Mouse (Mus musculus): Measurements from ENCODE around the gene Smim13.
A peak's percentile ranks its signal among the peaks of the same experiment; 100 is the strongest.
"Not testable (repeated sequence)": the region's sequence is repeated elsewhere in the genome, so short reads cannot be mapped to it uniquely, and the experiment has no call there.

Gene Smim13

DNA sequence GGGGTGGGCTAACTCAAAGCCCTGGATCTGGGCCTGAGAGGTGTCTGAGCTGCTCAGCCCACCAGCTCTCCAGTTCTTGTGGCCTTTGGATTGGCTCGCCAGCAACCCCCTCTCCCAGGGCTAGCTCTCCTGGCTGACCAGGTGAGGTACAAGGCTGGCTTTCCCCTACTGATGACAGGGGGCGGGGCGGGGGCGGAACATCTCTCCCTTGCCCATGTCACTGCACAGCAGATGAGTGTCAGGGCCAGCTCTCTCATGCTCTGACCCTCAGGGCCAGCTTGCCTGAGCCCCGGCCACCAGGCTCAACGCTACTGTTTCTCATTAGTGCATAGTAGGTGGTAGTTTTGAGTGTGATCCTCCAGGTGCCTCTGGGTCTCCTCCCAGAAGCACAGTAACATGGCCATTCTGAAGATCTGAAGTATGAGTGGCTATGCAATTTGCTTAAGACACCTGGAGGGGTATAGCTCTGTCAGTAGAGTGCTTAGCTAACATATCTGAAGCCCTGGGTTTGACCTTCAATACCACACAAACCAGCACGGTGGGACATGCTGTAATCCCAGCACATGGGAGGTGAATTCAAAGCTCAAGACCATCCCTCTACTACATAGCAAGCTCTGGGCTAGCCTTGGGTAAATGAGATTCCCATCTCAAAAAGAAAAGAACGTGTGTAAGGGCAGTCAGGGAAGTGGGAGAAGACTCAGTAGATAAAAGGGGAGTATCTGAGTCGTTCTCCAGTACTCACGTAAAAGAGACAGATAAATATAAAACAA lies 11.4 kb upstream of the Smim13 start:
- no peak for DNase-seq (ENCODE audit: low spot score)

DNA sequence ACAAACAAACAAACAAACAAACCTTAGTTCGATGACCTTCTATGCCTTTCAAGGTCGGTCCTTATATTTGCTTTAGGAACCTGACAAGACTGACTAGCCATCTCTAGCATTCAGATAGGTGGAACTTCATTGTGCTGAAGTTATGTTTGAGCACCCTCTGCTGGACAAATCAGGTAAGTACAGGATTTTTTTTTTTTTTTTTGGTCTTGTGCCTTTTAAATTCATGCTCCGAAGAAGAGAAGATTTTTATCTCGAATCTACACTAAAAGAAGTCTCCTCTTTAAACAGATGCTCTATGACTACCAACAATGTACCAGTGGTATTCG lies 10.9 kb upstream of the Smim13 start:
- DNase-seq (ENCODE audit: low spot score), result peak; percentile 62

DNA sequence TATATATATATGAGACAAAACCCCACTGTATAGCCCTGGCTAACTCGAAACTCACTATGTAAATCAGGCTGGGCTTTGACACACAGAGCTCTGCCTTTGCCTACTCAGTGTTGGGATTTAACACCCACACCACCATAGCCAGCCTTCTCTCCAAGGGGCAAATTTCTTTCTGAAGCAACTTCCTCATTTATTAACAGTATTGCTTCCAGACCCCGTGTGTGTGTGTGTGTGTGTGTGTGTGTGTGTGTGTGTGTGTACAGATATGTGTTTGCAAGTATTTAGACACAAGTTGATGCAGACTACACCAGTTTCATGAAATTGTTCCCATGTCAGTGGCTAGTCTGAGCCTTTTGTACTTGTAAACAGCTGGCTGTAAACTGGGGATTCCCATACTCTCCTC lies 8.1 kb upstream of the Smim13 start:
- no peak for DNase-seq (ENCODE audit: low spot score)

DNA sequence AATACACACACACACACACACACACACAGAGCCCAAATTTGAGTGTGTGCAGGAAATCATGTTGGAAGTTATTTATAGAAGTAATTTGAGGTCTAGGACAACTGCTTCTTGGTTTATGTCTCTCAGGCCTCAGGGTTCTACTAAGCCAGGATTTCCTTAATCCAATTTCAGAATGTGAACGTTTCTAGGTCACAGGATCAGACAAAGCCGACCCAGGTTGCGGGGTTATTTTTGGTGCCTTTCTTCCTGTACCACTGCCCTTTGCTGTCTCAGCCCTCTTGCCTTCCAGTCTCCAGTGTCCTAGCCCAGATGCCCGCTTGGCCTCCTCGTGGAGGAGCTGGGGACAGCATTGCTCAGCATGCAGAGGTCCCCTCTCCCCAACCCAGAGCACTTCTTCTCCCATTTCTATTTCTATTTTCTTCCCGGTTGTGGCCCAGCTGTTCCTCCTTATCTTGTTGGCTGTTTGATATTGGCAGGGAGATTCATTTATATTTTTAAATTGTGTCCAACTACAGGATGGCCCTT lies 5.3 kb upstream of the Smim13 start:
- DNase-seq (ENCODE audit: low spot score), result no peak

DNA sequence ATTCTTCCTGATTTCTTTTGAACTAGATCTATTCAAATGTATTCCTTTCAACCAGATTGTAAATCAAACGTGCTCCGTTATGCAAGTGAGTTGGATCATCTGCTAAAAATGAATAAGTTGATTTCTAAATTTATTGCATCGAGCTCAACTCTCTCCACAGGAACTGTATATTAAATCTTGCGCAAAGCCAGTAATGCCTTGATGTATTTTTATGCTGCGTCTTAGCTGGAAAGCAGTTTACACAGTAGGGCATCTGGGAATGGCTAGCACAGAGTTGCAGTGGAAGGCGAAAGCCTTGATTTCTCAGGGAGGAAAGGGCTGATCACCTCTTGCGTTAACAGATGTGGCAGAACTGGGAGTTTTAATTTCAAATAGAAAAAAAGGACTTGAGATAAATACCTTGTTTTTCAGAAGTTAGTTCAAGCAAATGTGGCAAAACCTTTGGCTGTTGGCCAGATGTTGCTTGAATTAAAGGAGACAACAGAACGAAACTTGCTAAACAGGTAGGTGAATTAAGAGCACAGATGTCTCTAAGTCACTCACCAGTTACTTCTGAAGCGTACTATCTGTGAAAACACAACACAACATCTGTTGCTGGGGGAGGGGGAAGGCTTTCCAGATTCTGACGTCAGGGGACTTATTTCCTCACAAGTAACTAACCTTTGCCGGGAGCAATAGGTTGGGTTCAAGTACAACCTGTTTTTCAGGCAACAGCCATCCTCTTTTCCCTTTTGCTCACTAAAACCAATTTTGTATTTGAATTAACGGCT lies 708 bp upstream of the Smim13 start:
- peak; percentile 83 for DNase-seq (ENCODE audit: low spot score)

DNA sequence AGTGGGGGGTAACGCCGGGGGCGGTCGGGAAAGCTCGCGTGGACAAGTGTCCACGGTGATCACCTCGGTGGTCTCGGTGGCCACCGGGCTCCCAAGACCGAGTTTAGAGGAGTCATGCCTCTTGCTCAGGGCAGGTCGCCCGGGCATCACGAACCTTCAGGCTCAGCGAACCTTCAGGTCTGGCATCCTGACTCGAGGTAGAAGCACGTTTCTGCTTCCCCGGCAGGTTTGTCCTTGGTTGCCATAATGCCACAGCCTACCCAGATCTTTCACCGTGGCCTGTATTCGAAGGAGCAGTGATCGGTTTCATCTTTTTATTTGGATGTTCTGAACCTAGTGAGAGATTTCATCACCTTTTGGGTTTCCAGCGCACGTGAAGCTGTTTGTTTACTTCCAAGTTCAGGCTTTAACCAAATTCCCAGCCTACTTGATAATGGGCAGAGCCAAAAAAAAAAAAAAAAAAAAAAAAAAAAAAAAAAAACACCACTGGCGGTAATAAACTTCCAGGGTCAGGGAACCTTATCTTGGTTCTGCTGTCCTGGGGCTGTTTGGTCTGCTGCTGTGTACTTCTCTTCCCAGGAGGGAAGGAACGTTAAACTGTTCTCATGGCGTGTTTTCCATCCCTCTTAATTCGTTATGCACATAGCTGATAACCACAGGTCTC lies 806 bp downstream of the Smim13 start:
- peak; percentile 35 for DNase-seq (ENCODE audit: low spot score)

DNA sequence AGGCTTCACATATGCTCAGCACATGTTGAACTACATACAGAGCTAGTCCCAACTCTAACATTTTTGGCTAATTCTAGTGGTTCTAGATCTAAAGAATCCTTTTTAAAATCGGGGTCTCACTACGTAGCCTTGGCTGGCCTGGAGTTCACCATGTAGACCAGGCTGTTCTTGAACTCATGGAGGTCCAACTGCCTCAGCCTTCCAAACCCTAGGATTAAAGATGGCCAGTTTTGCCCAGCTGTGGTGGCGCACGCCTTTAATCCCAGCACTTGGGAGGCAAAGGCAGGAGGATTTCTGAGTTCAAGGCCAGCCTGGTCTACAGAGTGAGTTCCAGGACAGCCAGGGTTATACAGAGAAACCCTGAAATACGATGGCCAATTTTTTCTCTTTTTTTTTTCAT lies 1.6 kb downstream of the Smim13 start:
- DNase-seq (ENCODE audit: low spot score), result not testable (repeated sequence)

DNA sequence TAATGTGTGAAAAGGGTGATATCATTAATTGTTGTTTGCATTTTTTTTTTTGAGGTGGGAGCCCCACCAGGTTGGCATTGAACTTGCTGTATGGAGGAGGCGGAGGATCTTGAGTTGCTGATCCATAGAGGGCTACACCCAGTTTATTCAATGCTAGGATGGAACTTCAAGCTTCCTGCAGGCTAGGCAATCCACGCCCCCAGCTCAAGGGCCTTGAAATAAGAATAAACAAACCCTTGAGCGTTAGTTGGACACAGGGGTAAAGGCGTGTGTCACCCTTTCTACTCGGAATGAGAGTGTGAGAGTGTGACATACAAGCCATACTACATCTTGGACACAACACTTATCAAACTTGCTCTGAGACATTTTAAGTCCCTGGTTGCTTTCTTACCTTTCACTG lies 2.0 kb downstream of the Smim13 start:
- DNase-seq (ENCODE audit: low spot score), result no peak

DNA sequence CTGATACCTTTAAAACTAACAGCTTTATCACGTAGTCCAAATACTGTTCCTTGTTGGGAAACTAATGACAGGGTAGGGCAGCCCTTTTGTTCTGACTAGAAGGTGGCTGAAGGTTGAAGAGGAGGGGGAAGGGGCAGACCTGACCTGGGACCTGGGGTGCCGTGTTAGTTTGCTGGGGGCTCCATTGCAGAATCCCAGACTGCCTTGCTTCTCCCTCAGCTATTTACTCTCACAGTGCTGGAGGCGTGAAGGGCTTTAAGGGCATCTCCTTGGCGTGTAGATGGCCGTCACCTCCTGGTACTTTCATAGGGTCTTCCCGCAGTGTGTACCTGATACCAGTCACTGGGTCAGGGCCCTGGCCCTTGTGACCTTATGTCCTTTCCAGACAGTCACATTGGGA lies 2.5 kb downstream of the Smim13 start:
- no peak for DNase-seq (ENCODE audit: low spot score)

DNA sequence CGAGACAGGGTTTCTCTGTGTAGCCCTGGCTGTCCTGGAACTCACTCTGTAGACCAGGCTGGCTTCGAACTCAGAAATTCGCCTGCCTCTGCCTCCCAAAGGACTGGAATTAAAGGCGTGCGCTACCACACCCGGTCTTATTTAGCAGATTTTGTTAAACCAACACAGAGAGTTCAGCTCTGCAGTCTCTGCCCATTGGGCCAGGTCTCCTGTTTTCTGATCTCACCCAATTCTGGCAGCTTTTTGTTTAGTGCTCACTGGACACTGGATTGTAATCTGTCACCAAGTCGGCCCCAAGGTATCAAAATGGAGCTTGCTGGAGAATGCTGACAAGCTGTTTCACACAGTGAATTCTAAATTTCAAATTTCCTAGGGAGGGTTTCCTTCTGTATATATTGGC lies 3.1 kb downstream of the Smim13 start:
- DNase-seq (ENCODE audit: low spot score), result no peak

DNA sequence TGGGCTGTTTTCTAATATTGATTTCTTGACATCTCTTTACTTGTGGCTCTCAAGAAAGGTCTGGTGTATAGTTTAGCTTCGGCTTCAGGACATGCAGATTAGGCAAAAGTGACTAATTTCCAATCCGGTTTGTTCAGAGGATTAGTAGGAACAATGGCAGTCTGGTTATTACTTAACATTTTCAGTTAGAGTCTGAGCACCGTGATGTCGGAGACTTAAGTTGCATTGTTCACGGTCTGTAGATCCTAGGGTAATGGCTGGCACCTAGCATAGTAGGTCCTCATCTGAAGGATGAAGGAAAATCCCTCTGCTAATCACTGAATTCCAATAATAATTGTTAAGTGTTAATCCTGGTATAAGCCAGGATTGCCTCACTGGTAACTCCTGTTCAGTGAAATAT lies 6.5 kb downstream of the Smim13 start:
- no peak for DNase-seq (ENCODE audit: low spot score)

DNA sequence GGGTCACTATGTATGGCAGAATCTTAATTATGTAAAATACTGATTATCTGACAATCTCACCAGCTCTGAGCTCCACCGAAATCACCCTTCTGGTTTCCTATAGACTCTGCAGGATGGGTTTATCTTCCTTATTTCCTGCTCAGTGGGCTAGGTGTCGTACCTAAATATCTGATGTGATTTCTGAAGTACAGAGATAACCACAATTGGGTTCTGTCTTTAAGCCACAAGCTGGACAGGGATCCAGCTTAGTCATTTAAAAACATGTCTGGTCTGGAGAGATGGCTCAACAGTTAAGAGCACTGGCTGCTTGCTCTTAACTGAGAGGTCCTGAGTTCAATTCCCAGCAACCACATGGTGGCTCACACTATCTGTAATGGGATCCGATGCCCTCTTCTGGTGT lies 7.3 kb downstream of the Smim13 start:
- no peak for DNase-seq (ENCODE audit: low spot score)

DNA sequence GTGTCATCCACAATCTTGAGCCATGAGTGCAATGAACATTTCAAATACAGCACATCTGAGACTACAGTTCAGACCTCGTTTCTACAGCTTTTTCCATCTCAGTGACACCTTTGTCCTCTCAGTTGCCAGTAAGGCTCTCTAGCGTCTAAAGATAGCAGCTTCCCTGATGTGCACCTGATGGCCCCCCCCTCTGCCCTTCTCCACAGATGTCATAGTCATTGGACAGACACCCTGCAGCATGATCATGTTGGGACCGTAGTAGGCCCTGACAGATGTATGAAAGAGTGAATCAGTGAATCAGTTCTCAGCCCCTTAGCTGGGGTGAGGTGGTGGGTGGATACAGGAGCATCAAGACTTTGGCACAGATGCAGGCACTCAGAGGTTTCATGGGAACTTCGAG lies 8.2 kb downstream of the Smim13 start:
- DNase-seq (ENCODE audit: low spot score), result no peak

DNA sequence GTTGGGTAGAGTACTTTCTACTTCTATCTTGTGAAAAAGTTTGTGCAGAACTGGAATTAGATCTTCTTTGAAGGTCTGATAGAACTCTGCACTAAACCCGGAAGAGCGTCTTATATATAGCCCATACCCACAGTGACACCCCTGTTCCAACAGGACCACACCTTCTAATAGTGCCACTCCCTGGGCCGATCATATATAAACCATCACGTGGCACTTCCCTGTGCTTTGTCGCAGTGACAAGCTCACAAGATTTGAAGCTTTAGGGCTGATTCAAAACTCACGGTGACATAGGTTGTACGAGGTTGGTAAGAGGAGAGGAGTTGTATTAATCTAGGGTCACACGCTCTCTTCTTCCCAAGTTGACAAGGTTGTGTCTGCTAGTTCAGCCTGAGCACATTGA lies 12.0 kb downstream of the Smim13 start:
- DNase-seq (ENCODE audit: low spot score), result not testable (repeated sequence)

DNA sequence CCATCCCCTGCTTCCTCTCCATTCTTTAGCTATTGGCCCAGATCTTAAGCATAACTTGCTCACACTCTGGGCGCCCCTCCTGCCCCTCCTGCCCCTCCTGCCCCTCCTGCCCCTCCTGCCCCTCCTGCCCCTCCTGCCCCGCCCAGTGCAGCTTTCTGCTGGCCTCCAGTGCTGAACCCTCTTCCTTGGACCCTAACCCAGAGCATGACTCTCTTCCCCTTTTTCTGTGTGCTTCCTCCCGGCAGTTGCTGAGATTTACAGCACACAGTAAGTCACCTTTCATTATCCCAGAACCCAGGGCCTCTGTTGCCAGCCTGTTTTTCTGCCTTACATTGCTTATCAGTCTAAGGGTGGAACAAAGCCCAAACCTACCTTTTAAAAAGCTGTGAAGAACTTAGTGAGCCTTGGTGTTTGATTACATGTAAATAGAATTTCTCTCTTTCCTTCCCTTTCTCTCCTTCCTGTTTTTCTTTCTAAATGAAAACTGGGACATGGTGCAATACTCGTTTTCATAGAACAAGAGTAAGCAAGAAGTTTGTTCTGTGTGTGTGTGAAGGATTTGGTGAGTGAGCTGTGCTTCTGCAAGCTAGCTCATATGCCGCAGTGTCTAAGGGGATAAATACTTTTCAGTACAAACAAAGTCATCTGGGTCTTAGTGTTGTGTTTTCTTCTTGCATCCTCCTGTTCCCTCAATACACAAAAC lies 13.8 kb downstream of the Smim13 start:
- no peak for DNase-seq (ENCODE audit: low spot score)

DNA sequence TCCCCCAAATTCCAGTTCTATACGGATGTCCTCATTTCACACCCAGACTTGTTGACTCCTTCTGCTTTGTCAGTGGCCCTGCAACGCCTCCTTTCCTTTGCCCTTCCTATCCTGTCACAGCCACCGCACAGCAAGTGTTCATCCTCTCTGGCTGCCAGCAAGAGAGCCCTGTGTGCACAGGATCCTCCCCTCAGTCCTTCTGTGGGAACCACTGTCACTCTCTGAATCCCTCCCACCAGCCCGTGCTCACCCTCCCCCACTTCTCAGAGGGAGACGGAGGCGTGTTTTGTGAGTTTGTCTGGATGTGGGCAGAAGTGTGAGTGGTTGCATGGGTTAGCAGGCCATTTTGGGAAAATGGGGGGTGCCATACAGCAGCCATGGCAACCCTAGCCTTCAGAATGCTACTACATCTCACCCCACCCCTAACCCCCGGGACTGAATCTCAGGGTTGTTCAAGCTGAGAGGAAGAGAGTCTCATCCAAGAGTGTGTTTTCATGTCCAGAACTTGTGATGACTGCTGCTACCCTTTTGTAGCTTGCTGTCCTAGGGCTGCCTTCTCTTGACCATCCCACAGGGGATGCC lies 18.3 kb downstream of the Smim13 start:
- DNase-seq (ENCODE audit: low spot score), result no peak

DNA sequence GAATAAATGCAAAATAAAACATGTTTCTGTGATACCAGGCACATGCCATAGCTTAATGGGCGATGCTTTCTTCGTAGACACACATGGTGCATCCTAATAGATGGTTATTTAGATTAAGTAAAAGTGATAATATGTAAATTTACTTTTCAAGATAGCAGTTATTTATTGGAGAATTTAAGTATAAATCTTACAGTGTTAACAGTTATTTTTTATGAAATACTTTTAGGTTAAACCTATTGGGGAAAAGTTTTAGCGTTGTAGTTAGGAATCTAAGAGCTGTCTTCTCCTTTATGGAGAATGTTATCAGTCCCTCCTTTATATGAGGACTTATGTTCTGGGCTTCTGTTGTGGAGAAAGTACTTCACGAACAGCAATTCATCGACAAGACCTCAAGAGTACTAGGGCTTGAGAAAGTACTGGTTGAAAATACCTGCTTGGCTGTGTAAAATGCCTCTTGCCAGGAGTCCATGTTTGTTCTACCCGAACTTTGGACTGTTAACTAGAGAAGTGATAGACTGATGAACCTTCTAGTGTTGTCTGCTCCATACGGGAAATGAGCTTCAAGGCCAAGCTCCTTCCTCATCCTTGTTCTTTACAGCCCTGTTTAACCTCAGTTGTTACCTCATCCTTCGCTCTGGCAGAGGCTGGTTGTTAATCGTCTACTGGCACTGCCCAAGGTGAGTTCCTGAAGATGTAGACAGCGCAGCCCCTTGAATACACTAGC lies 24.4 kb downstream of the Smim13 start, which contains the start of gene Gm17364:
Gm17364 (minus strand) TSS at position 51 of the 724 bp plus-strand sequence.
- DNase-seq (ENCODE audit: low spot score), result no peak

DNA sequence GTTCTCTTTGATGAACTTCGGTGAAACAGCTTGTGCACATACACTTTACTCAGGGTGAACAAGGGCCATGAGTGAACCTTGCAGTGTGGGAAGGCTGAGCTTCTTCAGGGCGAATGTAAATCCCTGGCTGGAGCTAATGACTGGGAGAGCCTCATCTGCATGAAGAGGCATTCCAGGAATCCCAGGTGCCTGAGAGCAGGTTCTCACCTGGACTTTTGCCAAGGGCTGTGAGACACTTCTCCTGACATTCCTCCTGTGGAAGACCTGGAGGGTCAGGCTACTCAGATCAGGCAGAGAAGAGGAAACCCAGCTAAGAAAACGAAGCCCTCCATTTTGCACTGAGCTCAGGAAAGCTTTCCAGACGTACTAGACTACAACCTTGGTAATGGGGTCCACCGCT lies 31.1 kb downstream of the Smim13 start:
- DNase-seq (ENCODE audit: low spot score), result no peak

DNA sequence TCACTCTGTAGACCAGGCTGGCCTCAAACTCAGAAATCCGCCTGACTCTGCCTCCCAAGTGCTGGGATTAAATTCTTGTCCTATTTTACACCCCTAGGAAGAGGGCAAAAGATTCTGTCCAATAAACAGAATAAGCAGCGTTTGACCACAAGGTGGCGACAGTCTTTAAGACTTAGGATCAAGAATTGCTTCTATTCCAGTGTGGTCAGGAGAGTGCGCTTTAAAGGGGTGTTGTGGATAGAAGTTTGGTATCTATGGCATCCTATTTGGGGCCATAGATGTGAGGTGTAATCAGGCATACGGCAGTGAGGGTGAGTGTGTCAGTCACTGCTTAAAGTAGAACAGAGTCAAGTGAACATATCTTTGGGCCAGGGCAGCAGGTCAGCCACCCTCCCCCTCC lies 33.6 kb downstream of the Smim13 start:
- peak; percentile 52 for DNase-seq (ENCODE audit: low spot score)

DNA sequence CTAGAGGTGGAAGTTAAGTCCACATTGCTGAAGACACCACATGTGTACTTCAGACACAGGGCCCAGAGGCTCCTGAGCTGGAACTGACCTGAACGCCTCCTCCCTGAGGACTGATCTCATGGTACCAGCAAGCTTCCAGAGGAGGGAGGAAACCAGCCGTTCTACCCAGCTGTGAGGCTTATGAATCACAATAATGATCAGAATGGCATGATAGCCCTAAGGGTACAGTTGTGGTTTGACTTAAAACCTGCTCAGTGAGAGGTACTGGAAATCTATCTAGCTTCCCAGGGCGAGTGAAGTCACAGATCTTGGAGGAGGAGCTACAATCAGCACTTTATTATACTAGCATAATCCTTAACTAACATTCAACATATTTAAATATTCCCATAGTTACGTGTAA lies 35.8 kb downstream of the Smim13 start:
- DNase-seq (ENCODE audit: low spot score), result no peak

DNA sequence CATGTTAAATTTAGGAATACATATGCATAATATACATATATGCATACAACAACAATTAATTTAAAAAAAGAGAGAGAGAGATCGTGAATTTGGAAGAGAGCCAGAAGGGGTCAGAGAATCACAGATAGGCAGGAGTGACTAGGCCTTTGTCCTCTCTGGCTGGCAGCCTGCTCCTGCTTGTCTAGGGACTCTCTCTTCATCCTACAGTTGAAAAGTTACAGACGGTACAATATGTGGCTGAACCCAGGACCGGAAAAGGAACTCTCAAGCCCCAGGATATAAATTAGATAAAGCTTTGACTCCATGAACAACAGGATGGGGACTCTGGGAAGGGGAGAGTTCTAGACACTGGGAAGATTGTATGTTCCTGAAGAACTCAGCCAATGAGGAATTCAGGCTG lies 36.6 kb downstream of the Smim13 start:
- DNase-seq (ENCODE audit: low spot score), result no peak

Measured in c-Kit-positive CD71-positive TER-119-positive erythroid progenitor cells, embryonic 14.5 days (primary cell).